Comparison of ENCODE assay signal across 26 mouse cellular contexts in genomic region chr8:86848401-86848800, GRCm38 (mm10).
"Had no signal": no experiment of that assay in that cellular context is flagged by ENCODE, and none has a peak within 500 bp of the region (broad histone marks: within the 10 kb centered on the region; RNA-seq: fewer than 3 reads in every experiment).

No protein-coding gene starts in this region.

- H3K27ac ChIP-seq: heart, embryonic 10.5 days; hindbrain, embryonic 10.5 days; hindbrain, embryonic 12.5 days; hindbrain, embryonic 14.5 days; intestine, embryonic 15.5 days; layer of hippocampus, adult 2 months; left cerebral cortex, adult 2 months; limb, embryonic 10.5 days; liver, embryonic 12.5 days; liver, embryonic 14.5 days had no signal

- DNase-seq: gastrocnemius, postnatal 10 days; gastrocnemius, postnatal 25 days; heart, adult 18-20 months; heart, postnatal 10 days; heart, postnatal 4 days; kidney, adult 18-20 months; kidney, adult 8-10 months; kidney, postnatal 10 days; kidney, postnatal 25 days; kidney, postnatal 4 days; liver had no signal

- H3K27me3 ChIP-seq: heart, embryonic 12.5 days; hindbrain, embryonic 12.5 days; intestine, embryonic 15.5 days; limb, embryonic 12.5 days; liver, embryonic 12.5 days had no signal

- H3K4me2 ChIP-seq: heart, embryonic 12.5 days; hindbrain, embryonic 12.5 days; hindbrain, embryonic 14.5 days; intestine, embryonic 15.5 days; limb, embryonic 12.5 days; liver, embryonic 12.5 days had no signal

- H3K9me3 ChIP-seq: heart, embryonic 10.5 days; heart, embryonic 12.5 days; hindbrain, embryonic 10.5 days; hindbrain, embryonic 12.5 days; intestine, embryonic 15.5 days; limb, embryonic 10.5 days; limb, embryonic 12.5 days; liver, embryonic 12.5 days had no signal

- ATAC-seq: hindbrain, embryonic 16.5 days; inflammation-experienced regulatory T-cells, adult 6 months; intestine, embryonic 15.5 days; intestine, postnatal 0 days; liver, embryonic 12.5 days had no signal

- H3K9ac ChIP-seq: heart, embryonic 12.5 days; hindbrain, embryonic 12.5 days; hindbrain, embryonic 14.5 days; intestine, embryonic 15.5 days; liver, embryonic 12.5 days; liver, embryonic 14.5 days had no signal

- H3K4me3 ChIP-seq: heart, embryonic 10.5 days; heart, embryonic 12.5 days; hindbrain, embryonic 10.5 days; hindbrain, embryonic 12.5 days; intestine, embryonic 15.5 days; layer of hippocampus, adult 2 months; left cerebral cortex, adult 2 months; limb, embryonic 10.5 days; limb, embryonic 12.5 days; liver, embryonic 12.5 days had no signal

- H3K4me1 ChIP-seq: hindbrain, embryonic 12.5 days; intestine, embryonic 15.5 days had no signal
